Mouse (Mus musculus) adrenal gland, postnatal 14 days (tissue): Measurements from ENCODE around the gene Aldh3b1. TPM values are rescaled to one million over a fixed set of nuclear protein-coding genes. Genes with fewer than 3 reads are reported as not detected.

Experiments used
- DNase-seq: peaks from one replicate; pipeline ENCODE4 v3.0.0; 2021; ENCODE audit warnings: mixed read lengths
- total RNA-seq: library from RNA; stranded (reverse); gene quantifications from 2 replicates; pipeline ENCODE4 v1.2.3, GENCODE M21; 2021

Aldh3b1 gene
- total RNA-seq, 1 experiment from 2014 or later: 73.4 TPM

- DNase-seq: no peak
These were observed 13.6 kb upstream of the Aldh3b1 start for GRCm38 (mm10) chr19:3942986-3943735.

- DNase-seq: no peak
These were observed 12.7 kb upstream of the Aldh3b1 start for GRCm38 (mm10) chr19:3942315-3942714.

GRCm38 (mm10) chr19:3935896-3936850 is 6.6 kb upstream of the Aldh3b1 start:
- DNase-seq: peak; percentile 85

- DNase-seq: peak; percentile 90
These were observed 5.7 kb upstream of the Aldh3b1 start, which contains the start of gene Unc93b1 for GRCm38 (mm10) chr19:3935032-3935895. Gene Unc93b1 (plus strand): TSS chr19:3935186.

- DNase-seq: no peak
These were observed 2.1 kb upstream of the Aldh3b1 start for GRCm38 (mm10) chr19:3931716-3932115.

- DNase-seq: no peak
These were observed 852 bp upstream of the Aldh3b1 start for GRCm38 (mm10) chr19:3930262-3931057.

GRCm38 (mm10) chr19:3928779-3929178 is 829 bp downstream of the Aldh3b1 start:
- no peak for DNase-seq

GRCm38 (mm10) chr19:3927989-3928388 is 1.6 kb downstream of the Aldh3b1 start:
- DNase-seq: no peak

GRCm38 (mm10) chr19:3926685-3927084 is 2.9 kb downstream of the Aldh3b1 start:
- DNase-seq: no peak

GRCm38 (mm10) chr19:3926279-3926678 is 3.3 kb downstream of the Aldh3b1 start:
- no peak for DNase-seq

- no peak for DNase-seq
These were observed 3.7 kb downstream of the Aldh3b1 start for GRCm38 (mm10) chr19:3925859-3926258.

GRCm38 (mm10) chr19:3924868-3925267 is 4.7 kb downstream of the Aldh3b1 start:
- no peak for DNase-seq

GRCm38 (mm10) chr19:3924190-3924589 is 5.4 kb downstream of the Aldh3b1 start:
- DNase-seq: peak; percentile 74

GRCm38 (mm10) chr19:3923586-3923985 is 6.0 kb downstream of the Aldh3b1 start:
- peak; percentile 64 for DNase-seq

- no peak for DNase-seq
These were observed 6.8 kb downstream of the Aldh3b1 start for GRCm38 (mm10) chr19:3922661-3923371.

- DNase-seq: no peak
These were observed 9.7 kb downstream of the Aldh3b1 start for GRCm38 (mm10) chr19:3919928-3920327.

- peak; percentile 74 for DNase-seq
These were observed 12.9 kb downstream of the Aldh3b1 start for GRCm38 (mm10) chr19:3916727-3917126.

GRCm38 (mm10) chr19:3914535-3914934 is 15.1 kb downstream of the Aldh3b1 start:
- DNase-seq: no peak

- no peak for DNase-seq
These were observed 15.9 kb downstream of the Aldh3b1 start for GRCm38 (mm10) chr19:3913692-3914091.
